Mouse (Mus musculus) common myeloid progenitor, adult 5-6 weeks (primary cell): ENCODE measurements at regions not wholly inside any gene's neighbourhood (a gene's known extent, or its start where the extent isn't known, plus 50 kb on each side); places are given as distances from the start of the nearest gene placed in this dataset.
"Not testable (repeated sequence)": the region's sequence is repeated elsewhere in the genome, so short reads cannot be mapped to it uniquely, and the experiment has no call there.

Source experiments
- ATAC-seq: replicated peaks from 2 replicates; pipeline ENCODE4 v1.8.0; 2016; ENCODE audit warnings: low read depth, mild to moderate bottlenecking, moderate TSS enrichment, inconsistent platforms; ENCODE audit not compliant: poor library complexity, severe bottlenecking

DNA sequence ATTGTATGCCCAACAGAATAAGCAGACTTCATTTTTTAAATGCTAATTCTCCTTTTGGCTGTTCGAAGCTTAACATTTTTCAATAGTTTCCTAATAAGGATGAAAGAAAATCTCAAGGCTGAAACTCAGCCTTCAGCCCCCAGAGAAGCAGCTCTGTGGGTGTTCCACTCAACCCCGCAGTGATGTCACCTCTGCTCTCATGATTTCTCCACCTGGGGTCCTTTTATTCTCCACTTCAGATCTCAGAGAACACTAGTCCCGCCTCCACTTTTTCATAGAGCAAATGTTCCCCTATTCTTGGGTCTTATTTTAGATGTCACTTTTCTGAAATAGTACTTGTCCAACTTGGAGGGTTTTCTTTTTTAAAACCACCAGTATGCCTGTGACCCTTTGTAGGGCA, 567.3 kb downstream of the Cntn3 start:
- ATAC-seq: no peak

DNA sequence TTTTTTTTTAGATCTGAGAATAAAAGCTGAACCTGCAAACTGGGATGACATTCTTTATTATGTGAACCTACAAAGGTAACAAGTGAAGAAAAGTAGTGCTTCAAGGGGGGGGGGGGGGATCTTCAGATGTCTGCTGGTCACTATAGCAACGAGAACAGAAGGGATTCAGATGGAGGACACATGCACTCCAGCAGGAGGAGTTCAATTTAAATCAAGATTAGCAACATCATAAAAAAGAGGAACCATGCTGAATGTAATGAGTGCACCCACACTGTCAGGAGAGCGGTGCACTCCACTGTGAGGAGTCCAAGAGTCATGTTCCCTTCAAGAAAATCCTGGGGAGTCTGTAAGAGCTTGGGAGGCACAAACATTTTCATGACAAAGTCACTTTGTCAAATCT, 574.7 kb downstream of the Cntn3 start:
- ATAC-seq: no peak

DNA sequence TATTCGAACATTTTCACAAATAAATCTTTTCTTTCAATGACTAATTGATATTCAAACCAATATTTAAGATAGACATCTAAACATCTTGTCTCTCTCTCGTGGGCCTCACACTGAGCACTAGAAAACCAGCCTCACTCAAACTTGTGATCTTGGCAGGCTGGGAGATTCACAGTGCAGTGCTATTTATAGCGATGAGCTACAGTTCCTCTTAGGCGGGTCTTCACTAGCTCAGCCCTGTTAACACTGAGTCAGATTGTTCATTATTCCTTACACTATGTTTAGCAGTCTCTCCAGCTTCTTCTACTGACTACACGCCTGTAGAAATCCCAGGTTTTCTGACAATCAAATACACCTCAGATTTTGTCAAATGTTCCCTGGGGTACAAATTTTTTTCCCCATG, 575.3 kb downstream of the Cntn3 start:
- ATAC-seq: no peak

DNA sequence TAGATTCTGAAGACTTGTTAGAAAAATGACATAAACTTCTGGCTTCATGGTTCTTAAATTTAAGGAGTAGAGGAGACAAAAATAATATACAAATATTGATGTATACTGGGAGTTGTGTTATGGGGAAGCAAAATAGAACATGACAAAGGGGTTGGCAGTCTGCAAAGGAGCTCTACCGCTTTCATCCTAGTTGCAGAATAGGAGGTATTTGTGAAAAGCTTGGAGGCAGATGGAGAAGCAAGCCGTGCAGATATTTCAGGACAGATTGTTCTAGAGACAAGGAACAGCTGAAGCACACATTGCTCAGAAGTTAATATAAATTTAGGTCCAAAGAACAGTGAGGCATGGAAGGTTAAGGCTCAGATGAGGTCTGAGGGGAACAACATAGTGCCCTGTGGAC, 580.1 kb downstream of the Cntn3 start:
- no peak for ATAC-seq

DNA sequence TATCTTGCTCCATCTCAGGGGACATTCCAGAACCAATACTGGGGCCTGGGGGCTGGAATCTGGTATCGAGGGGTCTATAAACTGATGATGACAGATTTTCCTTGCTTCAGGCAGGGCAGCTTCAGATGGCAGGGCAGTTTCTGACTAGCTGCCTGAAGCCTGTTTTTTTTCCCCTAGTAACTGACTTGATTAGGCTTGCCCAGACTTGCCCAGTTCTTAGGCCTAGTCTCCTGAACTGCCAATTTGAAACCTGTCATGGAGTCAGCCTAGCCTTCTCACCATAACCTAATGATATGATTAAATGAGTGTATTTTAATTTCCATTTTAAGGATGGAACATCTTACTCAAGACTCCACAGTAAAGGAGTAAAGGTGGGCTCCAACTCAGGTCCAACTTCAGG, 591.2 kb downstream of the Cntn3 start:
- ATAC-seq: no peak

DNA sequence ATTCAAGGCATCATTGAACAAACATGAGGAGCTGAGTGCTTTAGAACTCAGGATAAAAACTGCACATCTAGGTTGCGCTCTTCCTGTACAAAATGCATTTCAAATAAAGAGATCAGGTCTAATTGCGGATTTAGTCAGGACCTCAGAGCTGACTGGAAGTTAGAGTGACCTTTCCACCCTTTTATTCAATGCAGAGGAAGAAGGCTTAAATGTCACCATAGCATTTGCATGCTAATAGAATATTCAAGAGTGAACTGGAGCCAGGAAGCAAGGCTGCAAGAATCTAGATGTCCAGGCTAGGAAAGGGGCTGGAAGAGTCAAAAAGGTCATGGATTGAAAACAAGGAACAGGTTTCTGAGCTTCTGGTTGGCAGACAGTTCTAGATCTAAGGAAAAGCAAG, 593.7 kb downstream of the Cntn3 start:
- ATAC-seq: no peak

DNA sequence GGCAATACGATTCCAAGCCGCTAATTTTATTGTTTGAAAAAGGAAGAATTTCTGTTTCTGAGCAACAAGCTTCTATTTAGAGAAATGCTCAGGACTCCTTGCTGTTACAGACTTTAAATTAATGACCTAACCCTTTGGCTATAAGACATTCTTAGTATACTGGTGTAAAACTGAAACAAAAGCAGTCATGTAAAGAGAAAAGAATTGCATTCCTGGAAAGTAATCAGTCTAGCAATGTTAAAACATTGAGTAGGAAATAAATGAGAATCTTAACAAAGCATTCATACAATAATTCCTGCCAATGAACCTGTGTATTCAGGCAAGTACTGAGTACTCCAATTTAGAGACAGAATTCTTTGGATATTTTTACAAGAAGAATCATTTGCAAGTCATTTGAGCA, 587.2 kb upstream of the Pdzrn3 start:
- ATAC-seq: no peak

DNA sequence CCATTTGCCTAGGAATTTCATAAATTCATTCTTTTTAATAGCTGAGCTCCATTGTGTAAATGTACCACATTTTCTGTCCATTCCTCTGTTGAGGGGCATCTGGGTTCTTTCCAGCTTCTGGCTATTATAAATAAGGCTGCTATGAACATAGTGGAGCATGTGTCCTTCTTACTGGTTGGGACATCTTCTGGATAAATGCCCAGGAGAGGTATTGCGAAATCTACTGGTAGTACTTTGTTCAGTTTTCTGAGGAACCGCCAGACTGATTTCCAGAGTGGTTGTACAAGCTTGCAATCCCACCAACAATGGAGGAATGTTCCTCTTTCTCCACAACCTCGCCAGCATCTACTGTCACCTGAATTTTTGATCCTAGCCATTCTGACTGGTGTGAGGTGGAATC, 583.8 kb upstream of the Pdzrn3 start:
- not testable (repeated sequence) for ATAC-seq

DNA sequence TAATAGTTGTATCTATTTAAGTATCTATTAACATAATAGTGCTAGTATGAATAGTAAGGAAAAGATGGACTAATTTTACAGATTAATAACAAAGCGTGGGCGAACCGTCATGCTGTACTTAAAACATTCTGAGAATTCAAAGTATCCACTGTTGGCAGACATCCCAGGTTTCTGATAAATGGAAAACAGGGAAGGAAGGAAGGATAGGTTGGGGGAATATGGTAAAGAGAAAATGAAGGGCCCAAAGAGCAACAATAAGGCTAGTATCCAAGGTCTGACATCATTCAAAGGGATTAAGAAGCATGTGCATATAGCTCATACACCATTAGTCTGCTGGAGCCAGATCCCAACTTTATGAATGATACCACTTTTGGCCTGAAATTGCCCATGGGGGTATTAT, 572.0 kb upstream of the Pdzrn3 start:
- no peak for ATAC-seq

DNA sequence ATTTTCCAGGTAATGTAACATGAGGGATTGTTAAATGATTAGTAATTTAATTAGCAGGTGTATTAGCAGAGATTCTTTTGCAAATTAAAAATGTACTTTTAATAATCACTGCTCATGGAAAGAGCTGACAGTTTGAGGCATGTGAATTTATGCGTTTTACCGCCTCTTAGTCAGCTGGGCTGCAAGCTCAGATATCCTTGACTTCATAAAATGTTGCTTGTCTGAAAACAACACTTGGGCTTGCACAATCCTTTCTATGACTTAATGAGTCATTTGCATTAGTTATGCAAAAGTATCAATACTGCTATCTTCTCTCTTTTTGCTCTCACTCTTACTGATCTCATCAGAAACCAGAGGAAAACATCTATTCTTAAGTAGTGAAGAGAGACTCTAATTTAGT, 571.3 kb upstream of the Pdzrn3 start:
- ATAC-seq: no peak

DNA sequence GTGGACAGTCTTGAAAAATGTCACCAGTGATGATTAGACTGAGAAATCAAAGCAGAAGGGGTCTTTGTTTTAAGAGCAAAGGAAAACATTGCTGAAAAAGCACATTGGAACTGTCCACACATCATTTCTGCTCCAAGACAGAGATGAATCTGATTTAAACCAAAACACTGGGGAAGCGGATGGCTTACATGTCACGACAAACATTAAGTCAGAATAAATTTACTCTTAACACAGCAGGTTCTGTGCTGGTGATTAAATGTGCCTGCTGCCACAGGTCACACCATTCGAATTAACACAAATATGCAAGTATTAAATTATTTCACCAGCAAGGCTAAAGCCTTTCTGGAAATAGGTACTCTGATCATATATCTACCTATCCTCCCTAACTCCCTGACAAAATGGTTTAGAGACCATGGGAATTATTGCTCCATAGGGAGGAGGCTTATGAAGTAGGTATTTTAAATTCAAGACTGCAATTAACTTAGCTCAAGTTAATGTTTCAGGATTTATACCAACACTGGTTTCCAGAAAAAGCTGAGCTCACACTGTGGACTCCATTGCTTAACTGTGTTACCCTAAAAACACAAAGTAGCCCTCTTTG, 562.7 kb upstream of the Pdzrn3 start:
- ATAC-seq: no peak

DNA sequence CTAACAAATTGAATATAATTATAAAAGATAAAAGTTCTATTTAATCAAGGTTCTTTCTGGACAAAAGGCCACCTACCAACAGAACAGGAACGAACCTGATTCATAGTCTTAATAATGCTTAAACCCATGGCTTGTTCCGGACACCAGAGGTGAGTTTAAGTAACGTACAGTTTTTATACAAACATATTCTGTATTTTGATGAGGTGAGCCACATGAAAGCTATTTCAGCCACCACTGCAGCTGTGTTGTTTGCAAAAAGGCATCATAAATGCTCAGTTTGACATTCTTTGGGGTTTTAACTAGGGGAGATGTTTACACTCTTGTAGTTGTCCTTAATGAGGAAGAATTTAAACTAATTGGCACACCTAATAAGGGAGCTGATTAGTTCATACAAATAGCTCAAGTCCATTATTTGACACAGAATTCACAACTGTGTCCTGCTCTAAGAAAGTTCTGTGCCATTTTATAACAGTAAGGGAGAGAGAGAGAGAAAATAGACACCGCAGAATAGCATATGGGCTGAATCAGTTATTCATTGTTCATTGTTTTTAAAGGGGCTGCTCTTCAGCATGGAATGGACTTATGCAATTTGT, 560.8 kb upstream of the Pdzrn3 start:
- ATAC-seq: no peak

DNA sequence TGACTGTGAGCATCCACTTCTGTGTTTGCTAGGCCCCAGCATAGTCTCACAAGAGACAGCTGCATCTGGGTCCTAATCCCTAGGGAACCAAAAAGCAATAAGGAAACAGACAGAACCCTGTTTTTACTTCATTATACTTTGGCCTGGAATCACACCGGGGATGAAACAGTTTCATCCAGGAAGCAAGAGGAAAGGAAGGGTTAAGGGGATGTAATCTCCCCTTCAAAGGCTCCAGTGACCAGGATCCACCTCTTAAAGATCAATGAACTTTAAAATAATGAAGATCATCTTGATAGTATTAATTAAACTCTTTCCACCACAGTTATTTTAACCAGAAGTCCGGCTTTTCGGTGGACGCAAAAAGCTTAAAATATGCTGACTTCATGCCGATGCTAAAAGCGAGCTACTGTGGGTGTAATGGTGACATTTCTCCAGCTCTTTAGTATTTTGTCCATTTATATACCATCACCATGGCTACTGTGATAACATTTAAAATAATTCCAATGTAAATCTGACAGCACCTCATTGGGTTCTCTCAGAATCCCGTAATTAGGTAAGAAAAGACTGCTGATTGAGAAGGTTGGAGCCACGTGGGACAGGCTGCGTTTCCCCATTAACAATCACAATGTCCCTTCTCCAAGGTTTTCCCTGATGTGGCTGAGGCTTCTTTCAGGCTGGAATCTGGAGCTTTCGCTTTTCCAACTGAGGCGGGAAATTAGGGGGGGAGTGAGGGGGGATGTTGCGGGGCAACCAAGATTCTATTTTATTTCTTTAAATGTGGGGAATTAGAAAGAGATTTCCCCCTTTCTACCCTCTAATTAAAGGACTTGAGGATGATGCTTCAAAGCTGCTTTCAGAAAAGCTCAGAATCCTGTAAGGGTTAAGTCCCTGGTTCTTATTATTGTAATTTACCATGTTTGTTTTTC, 560.0 kb upstream of the Pdzrn3 start:
- no peak for ATAC-seq

DNA sequence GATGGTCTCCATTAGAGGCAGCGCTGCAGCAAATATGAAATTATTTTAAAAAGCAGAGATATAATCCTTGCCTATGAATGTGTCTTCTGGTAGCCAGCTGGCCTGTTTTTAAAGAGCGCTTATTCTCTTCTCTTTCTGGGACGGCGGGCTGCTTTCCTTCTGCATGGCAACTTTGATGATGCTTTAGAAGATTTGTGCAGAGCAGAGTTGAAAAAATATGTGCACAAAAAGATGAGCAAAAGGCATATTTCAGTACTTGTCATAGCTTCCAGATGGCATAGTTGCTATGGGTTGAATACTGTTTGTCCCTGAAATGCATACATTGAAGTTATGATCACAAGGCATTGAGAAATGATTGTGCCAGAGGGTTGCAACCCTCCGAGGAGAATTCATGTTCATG, 554.1 kb upstream of the Pdzrn3 start:
- ATAC-seq: no peak

DNA sequence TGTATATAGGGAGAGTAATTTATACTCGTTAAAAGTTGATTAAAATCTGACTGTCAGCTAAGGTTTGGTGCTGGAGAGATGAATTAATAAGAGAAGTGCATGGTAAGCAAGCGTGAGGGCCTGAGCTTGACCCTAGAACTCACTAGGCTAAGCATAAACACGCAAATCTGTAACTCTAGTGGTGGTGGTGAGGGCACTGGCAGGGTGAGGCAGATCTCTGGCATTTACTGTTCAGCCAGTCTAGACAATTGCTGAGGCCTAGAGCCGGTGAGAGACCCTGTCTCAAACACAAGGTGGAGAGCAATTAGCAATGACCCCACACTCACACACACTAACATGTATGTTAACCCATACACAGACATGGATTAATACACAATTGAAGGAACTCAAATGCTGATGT, 544.0 kb upstream of the Pdzrn3 start:
- no peak for ATAC-seq

DNA sequence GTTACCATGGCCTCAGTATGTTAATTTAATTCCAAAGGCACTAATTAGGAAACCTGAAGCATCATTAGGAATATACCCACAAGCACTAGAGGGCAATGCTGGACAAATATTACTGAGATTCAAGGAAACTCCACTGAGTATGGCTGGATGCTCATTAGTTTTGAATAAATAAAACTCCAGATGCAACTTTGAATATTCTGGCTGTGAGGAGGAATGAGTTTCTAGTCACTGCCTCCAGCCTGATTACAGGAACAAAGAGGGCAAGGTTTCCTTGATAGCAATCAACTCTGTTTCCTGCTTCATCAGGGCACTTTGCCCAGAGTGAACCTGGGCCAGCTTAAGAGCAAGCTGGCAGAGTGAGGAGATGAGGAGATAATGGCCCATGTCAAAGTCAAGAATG, 543.5 kb upstream of the Pdzrn3 start:
- 0 out of 2 replicates have a peak, but pooled peaks have one; percentile 18 for ATAC-seq

DNA sequence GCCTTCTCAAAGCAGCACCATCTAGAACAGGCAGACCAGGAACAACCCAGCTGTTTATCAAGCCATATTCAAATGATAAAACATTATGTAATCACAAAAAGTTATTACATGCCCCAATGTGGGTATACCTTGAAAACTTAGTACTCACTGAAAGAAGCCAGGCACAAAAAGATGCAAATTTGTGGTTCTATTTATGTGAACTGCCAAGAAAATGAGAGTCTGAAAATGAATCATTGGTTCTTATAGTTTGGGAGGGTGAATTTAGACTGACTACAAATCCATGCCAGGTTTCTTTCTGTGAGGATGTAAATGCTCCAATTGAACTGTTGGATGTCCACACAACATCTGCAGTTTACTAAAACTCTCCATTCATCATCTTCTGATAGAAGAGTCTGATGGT, 541.2 kb upstream of the Pdzrn3 start:
- ATAC-seq: no peak

DNA sequence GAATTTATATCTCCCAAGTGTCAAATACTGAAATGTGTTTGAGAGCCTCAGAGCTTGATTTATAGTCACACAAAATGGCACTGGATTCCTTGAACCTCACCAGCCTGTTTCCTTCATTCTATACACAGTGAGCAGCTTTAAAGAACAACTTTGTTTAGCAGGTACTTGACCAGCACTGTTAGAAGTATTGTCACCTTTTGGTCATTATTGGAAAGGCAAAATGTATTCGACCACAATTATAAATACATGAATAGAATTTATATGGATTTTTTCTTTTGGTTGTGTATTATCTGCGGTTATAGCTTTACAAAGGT, 527.3 kb upstream of the Pdzrn3 start:
- ATAC-seq: no peak

DNA sequence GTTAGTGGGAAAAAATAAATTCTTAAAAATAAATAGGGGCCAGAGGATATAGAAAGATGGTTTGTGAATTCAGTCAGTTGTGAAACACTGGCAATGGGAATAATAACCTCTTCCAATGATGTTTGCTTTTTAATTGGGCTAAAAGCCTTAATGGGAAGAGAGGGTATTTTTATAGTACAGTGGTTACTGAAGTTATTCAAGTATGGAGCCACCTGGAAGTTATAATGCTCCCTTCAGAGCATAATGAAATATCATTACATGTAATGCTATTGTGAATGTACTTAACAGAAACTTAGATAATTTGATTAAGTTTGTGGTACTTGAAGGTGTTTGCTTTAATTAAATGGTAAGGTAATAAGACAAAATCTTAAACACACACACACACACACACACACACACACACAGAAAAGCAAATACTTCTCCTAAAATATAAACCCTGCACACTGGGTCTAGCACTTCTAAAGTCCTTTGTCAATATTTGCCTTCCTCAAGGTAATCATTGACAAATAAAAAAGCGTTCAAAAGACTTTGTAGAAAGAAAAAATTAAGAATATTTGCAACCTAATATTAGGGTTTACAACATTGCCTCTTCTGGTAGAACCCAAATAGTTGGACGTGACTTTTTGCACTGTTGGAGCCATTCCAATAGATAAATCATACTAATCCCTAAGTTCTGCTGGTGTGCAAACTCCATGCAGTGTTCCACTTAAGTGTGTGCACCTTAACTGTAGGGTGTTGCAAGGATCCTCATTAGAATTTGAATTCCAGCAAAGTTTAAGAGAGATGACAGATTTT, 526.7 kb upstream of the Pdzrn3 start:
- ATAC-seq: no peak

DNA sequence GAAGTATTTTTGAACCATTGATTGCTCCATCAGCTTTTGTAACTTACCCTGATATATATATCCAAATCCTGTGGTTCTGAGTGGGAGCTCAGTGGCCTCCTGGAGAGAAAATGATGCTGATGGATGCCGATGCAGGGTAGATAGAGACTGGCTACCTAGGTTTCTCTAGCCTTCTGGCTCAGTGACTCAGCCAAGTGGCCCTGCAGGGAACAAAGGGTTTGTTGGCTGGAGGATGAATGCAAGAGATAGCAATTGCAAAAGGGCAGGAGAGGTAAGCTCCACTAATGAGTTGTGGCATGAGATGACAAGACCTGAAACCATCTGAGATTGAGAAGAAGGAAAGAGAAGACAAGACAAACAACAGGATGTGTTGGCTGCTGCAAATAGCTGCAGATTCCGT, 524.6 kb upstream of the Pdzrn3 start:
- no peak for ATAC-seq

DNA sequence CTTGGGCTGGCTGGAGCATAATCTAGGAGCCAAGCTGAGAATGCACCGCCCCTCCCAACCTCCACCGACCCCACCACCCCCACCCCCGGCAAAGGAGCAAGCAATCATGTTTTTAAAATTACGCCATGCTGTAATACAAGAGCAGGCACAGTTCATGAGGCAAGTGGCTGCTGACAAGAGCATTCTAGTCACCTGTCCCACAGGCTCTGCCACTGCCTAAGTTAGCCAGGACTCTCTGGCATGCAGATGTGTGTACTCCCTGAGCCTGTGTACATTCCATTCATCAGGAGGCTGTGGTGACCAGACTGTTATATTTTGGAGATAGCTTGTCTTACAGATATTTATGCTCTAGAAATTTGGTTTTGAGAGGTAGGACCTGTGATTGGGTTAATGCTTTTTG, 520.8 kb upstream of the Pdzrn3 start:
- no peak for ATAC-seq
